Mouse (Mus musculus): ENCODE measurements at regions not wholly inside any gene's neighbourhood (a gene's known extent, or its start where the extent isn't known, plus 50 kb on each side); places are given as distances from the start of the nearest gene placed in this dataset.

GRCm38 (mm10) chr1:183670542-183670941 is 252.5 kb downstream of the Hhipl2 start:
- TF ChIP-seq CTCF (IDR thresholded peaks at IDR 0.05; ENCODE audit: extremely low read depth, insufficient read depth, insufficient read length, insufficient replicate concordance) (no peak), POLR2A (IDR thresholded peaks at IDR 0.05; ENCODE audit: low read depth, low read length) (no peak)
